Comparison of ENCODE assay signal across 16 mouse cellular contexts in genomic region chr17:73273809-73274208, GRCm38 (mm10).
A peak's percentile ranks its signal among the peaks of the same experiment; 100 is the strongest.
DNase-seq lines count a peak whose midpoint lies in the region; ATAC-seq and TF ChIP-seq lines count a peak whose summit lies in the region.
"Had no signal": no experiment of that assay in that cellular context is flagged by ENCODE, and none has a peak within 500 bp of the region (broad histone marks: within the 10 kb centered on the region; RNA-seq: fewer than 3 reads in every experiment).

No protein-coding gene starts in this region.

- DNase-seq in lung, postnatal 25 days (ENCODE audit: low spot score), result peak; percentile 38
- no peak for DNase-seq in lung, postnatal 0 days (ENCODE audit: low spot score)
- DNase-seq in B cell, adult 2 months, result peak; percentile 72 to 77
- DNase-seq in testis, postnatal 10 days (ENCODE audit: low spot score), result no peak
- no peak for DNase-seq in kidney, adult 18-20 months
- DNase-seq: adrenal gland, adult 2 months; cerebellum, postnatal 10 days; lung, postnatal 10 days had no signal

- no peak overlapping the region for H3K9ac ChIP-seq in lung, postnatal 0 days (replicated peaks; ENCODE audit: low read depth)
- H3K9ac ChIP-seq in kidney, embryonic 15.5 days, result no peak overlapping the region
- H3K9ac ChIP-seq: heart, embryonic 15.5 days; neural tube, embryonic 15.5 days; stomach, embryonic 15.5 days had no signal

- H3K4me2 ChIP-seq in lung, postnatal 0 days (replicated peaks; ENCODE audit: low read depth, low read length), result no peak overlapping the region
- H3K4me2 ChIP-seq in kidney, embryonic 15.5 days, result no peak overlapping the region
- H3K4me2 ChIP-seq: heart, embryonic 15.5 days; neural tube, embryonic 15.5 days; stomach, embryonic 15.5 days had no signal

- WGBS in lung, postnatal 0 days, result 72% methylated on average over 7 of the region's 7 CpGs
- 80% methylated on average over 7 of the region's 7 CpGs for WGBS in kidney, embryonic 15.5 days

- H3K4me3 ChIP-seq in lung, postnatal 0 days (ENCODE audit: low read depth, low read length), result no peak overlapping the region
- H3K4me3 ChIP-seq in kidney, embryonic 15.5 days (replicated peaks), result no peak overlapping the region
- H3K4me3 ChIP-seq: heart, embryonic 15.5 days; neural tube, embryonic 15.5 days; stomach, embryonic 15.5 days had no signal

- no peak for TF ChIP-seq CTCF in lung, postnatal 0 days (IDR thresholded peaks at IDR 0.05)

- H3K4me1 ChIP-seq in lung, postnatal 0 days (ENCODE audit: insufficient read depth, low read depth, low read length), result no peaks in the 10 kb centered on the region
- H3K4me1 ChIP-seq in kidney, embryonic 15.5 days, result peaks cover 11% of the 10 kb centered on the region
- H3K4me1 ChIP-seq: heart, embryonic 15.5 days; stomach, embryonic 15.5 days had no signal

- ATAC-seq in lung, postnatal 0 days, result no peak
- peak; percentile 56 for ATAC-seq in activated CD4-positive, CD25-positive, alpha-beta regulatory T cell, adult 4 months
- ATAC-seq in monocyte, adult 5-6 weeks (replicated peaks; ENCODE audit: insufficient number of reproducible peaks, low FRiP score, low TSS enrichment, poor library complexity, severe bottlenecking), result peak; percentile 79
- ATAC-seq in kidney, embryonic 15.5 days (replicated peaks; ENCODE audit: low FRiP score), result no peak
- ATAC-seq: hindbrain, embryonic 16.5 days; midbrain, embryonic 16.5 days had no signal

- no peaks in the 10 kb centered on the region for H3K36me3 ChIP-seq in lung, postnatal 0 days (ENCODE audit: insufficient read depth, low read length)
- no peaks in the 10 kb centered on the region for H3K36me3 ChIP-seq in kidney, embryonic 15.5 days
- H3K36me3 ChIP-seq: heart, embryonic 15.5 days; neural tube, embryonic 15.5 days; stomach, embryonic 15.5 days had no signal

- H3K27ac ChIP-seq in lung, postnatal 0 days (ENCODE audit: low read length), result no peak overlapping the region
- H3K27ac ChIP-seq in kidney, embryonic 15.5 days, result no peak overlapping the region
- H3K27ac ChIP-seq: heart, embryonic 15.5 days; neural tube, embryonic 15.5 days; stomach, embryonic 15.5 days had no signal

- TF ChIP-seq EP300 in lung, postnatal 0 days (IDR thresholded peaks at IDR 0.05), result no peak

- no peaks in the 10 kb centered on the region for H3K27me3 ChIP-seq in lung, postnatal 0 days (replicated peaks; ENCODE audit: insufficient read depth, low read length)
- H3K27me3 ChIP-seq in kidney, embryonic 15.5 days, result 0 out of 2 replicates have a peak, but pooled peaks cover 4% of the 10 kb centered on the region
- H3K27me3 ChIP-seq: heart, embryonic 15.5 days; neural tube, embryonic 15.5 days; stomach, embryonic 15.5 days had no signal

- no peaks in the 10 kb centered on the region for H3K9me3 ChIP-seq in lung, postnatal 0 days (ENCODE audit: low read length)
- H3K9me3 ChIP-seq in kidney, embryonic 15.5 days (replicated peaks), result no peaks in the 10 kb centered on the region
- H3K9me3 ChIP-seq: heart, embryonic 15.5 days; neural tube, embryonic 15.5 days; stomach, embryonic 15.5 days had no signal

Comparison
In these comparisons a context has a peak if more than half of its experiments do, and no peak if none do; other contexts are left out.
1. DNase-seq: peak in lung, postnatal 25 days (single experiment) and B cell, adult 2 months (2 of 2); none in lung, postnatal 0 days (single experiment), testis, postnatal 10 days (single experiment) and kidney, adult 18-20 months (single experiment).
2. ATAC-seq: peak in activated CD4-positive, CD25-positive, alpha-beta regulatory T cell, adult 4 months (single experiment) and monocyte, adult 5-6 weeks (single experiment); none in lung, postnatal 0 days (single experiment) and kidney, embryonic 15.5 days (single experiment).